Mouse (Mus musculus): ENCODE measurements around the gene Glg1. TPM values are rescaled to one million over a fixed set of nuclear protein-coding genes. Genes with fewer than 3 reads are reported as not detected.
A peak's percentile ranks its signal among the peaks of the same experiment; 100 is the strongest.
"Not testable (repeated sequence)": the region's sequence is repeated elsewhere in the genome, so short reads cannot be mapped to it uniquely, and the experiment has no call there.

Glg1 gene
- total RNA-seq, 2 experiments from 2014 or later: 97.3 to 98.3 TPM

DNA sequence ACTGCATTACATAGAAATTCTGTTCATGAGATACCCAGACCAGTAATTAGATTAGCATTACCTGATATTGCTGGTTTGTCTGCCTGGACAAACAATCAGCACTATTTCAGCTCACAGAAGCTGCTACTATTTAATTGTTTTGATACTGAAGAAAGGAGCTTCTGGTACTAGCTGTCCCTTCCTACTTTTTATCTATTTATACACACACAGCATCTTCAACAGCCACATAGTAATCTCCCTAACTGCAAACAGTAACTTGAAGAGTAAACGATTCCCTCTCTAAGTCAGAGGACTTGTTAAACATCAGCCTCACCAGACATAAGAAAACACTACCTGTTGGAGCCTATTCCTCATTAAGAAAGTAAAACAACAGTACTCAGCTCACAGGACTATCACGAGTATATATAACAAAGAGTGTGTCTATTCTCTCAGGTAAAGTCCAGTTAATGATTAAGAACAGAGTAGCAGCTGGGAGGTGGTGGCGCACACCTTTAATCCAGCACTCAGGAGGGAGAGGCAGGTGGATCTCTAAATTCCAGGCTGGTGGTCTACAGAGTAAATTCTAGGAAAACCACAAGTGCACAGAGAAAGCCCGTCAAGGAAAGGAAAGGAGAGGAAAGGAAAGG is 6.4 kb downstream of the Glg1 start:
- DNase-seq: no peak

DNA sequence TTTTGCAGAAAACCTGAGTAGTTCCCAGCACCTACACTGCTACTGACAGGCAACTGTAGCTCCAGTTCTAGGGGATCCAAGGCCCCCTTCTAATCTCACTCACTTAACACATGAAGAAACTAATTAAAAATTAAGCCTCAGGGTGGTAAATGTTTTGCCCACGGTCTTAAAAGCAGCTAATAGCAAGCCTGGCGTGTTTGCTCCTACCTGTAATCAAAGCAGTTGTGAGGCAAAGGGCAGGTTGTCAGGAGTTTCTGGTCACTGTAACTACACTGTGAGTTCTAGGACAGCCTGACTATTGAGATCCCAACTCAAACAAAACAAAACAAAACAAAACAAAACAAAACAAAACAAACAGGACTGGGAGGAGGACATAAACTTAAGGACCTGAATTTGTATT is 8.9 kb downstream of the Glg1 start:
- no peak for DNase-seq

DNA sequence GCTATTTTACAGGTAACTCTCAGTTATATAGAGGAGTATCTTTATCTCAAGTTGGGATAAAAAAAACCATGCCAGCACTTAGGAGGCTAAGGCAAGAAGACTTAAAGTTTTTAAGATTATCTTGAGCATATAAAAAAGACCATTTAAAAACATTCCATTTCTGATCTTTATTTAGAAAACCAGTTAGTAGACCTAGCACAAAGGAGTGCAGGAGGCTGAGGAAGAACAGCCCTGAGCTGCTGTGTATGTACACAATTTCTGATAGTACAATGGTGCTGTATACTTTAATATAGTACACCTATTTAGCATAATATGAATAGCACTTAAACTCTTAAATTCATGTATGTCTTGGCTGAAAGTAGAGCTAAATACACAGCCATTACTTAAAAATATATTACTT is 10.9 kb downstream of the Glg1 start:
- DNase-seq: no peak

DNA sequence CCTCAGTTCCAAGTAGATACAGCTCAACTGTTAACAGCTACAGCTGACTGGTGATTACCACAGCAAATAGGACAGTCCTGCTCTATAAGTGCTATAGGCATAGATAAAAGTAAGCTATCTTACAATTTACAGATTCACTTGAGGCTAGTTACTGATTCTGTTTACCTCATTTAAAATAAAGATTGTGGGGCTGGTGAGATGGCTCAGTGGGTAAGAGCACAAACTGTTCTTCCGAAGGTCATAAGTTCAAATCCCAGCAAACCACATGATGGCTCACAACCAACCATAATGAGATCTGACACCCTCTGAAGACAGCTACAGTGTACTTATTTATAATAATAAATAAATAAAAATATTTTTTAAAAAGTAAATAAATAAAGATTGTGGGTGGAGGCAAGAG is 12.2 kb downstream of the Glg1 start:
- DNase-seq: not testable (repeated sequence)

DNA sequence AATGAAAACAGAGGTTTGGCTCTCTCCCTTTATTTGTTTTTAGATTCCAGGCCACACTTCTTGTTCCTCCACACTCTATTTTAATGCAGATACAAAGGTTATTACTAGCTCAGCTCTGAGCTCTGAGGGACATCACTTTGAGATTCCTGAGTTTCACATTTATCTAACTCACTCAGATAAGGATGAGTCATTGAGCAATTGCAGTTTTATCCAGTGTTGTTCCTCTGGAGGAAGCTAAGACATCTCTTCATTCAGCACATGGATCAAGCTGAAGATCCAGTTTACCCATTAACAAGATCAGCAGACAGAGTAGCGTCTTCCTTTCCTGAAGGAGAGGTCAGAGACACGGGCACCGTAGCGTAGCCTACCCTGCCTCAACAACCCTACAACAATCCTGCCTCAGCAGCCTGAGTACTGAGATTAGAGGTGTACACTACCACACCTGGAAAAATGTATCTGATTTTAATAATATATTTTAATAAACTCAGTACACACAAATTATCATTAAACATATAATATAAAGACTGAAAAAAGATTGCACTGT is 12.7 kb downstream of the Glg1 start:
- no peak for DNase-seq

DNA sequence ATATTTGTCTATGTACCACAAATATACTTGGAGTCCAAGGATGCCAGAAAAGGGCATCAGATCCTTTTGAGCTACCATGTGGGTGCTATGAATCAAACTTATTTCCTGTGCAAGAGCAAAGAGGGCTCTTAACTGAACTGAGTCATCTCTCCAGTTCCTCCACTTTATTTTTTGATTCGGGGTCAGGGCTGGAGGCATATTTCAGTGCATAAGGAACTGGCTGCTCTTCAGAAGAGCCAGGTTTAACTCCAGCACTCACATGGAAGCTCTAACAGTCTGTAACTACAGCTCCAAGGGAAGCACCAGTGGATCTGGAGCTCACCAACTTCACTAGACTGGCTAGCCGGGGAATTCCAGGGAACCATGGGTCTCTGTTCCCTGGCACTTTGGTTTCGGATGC is 21.7 kb downstream of the Glg1 start:
- DNase-seq: no peak

DNA sequence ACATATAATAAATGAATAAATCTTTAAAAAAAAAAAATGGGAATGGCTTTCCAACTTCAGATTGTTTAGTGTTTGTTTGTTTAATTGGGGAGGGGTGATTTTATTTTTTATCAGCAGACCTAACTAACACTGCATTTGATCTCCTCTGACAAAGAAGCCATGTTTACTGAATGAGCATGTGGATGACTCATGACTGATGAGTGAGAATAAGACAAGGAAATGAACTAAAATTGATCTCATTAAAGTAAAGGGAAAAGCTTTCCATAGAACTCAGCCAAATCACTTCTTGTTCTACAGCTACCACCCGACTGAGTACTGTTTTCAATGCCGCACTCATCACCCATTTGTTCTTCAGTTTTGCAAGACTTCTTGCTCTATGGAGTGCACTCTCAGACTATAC is 25.3 kb downstream of the Glg1 start:
- DNase-seq: no peak

DNA sequence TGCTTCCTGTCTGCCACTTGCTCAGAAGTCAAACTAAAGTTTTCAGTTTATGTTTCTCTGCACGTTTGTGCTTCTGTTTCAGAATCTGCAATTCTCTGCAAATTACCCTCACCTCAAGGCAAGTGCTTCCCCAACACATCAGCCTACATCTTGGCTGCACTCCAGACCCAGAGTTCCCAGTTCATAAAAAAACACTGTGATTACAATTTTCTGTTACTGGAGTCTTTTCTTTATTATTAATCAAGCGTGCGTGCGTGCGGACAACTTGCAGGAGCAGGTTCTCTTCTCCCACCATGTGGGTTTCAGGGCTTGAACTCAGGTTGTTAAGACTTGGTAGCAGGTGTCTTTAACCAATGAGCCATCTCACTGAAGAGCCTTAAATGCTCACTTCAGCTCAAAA is 34.9 kb downstream of the Glg1 start:
- DNase-seq: peak; percentile 19 to 28

DNA sequence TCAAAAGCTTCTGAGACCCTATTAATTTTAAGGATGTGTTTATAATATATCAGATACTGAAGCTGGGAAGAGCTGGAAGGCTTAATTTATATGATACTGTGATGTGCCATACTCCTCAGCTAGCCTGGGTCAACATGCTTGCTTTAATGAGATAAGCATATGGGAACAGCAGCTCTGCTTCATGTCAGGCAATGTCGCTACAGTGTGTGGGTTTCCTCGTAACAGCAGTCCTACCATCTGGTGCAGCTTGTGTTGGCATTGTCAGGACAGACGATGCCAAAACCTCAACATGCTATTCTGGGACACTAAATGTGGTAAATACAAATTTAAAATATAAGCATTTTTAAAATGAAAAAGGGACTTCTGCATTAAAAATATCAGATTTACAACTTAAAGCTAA is 40.9 kb downstream of the Glg1 start:
- no peak for DNase-seq

DNA sequence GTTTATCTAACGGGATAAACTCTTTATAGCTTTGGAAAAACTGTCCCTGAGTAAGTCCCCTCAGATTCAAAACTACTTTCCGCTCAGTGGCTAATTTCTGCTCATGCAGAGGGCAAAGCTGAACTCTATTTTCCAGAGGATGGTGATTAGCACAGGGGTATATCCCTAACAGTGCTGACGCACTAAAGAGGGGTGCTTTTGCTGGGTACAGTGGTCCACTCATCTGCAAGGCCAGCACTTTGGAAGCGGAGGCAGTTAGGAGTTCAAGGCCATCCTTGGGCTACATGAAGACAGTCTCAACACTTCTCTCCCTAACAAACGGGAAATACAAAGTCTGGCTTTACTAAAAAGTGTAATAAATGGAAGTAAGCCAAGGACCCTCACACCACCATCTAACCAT is 45.6 kb downstream of the Glg1 start:
- no peak for DNase-seq

DNA sequence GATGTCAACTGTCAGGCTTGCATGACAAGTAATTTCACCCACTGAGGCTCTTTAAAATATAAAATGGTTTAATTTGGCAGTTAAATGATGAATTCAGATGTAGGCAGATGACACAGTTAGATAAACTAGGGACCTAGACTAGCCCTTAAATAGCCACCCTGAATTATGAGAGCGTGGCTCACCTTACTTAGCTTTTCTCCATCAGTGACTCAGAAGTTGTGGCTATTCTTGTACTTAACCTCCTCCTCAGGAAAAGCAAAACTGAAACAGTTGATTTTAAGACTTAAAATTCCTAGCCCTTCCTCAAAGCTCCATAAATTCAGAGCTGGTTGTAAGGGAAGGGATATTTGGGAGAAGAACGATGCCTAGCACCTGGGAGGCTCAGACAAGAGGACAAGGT is 47.8 kb downstream of the Glg1 start:
- DNase-seq: no peak

DNA sequence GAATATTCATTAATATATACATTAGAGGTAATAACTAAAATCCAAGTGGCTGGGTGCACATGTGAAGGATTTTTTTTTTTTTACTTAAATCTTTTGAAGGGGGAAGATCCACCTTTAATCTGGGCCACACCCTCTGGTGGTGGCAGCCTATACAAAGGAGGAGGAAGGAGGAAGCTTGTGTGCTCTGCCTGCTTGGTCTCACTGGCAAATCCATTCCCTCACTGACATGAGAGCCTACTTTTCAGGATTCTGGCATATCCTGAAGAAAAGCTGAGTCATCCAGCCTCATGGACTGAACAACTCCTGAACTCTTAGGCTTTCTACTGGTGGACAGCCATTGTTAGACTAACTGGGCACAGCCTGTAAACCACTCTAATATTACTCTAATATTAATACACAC is 49.1 kb downstream of the Glg1 start:
- no peak for DNase-seq

DNA sequence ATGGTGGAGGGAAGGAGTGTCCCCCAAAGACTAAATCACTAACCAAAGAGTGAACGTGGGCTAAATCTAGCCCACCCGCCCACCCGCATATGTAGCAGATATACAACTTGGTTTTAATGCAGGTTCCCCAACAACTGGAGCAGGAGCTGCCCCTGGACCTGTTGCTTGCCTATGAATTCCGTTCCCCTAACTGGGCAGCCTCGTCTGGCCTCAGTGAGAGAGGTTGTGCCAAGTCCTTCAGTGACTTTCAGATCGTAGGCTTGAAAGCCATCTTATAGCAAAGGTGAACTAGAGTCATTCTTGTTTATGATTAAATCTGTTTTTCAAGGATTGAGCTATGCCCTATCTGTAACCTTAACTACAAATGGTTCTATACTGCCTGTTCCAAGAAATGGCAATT is 52.7 kb downstream of the Glg1 start:
- DNase-seq: peak; percentile 20 to 36

DNA sequence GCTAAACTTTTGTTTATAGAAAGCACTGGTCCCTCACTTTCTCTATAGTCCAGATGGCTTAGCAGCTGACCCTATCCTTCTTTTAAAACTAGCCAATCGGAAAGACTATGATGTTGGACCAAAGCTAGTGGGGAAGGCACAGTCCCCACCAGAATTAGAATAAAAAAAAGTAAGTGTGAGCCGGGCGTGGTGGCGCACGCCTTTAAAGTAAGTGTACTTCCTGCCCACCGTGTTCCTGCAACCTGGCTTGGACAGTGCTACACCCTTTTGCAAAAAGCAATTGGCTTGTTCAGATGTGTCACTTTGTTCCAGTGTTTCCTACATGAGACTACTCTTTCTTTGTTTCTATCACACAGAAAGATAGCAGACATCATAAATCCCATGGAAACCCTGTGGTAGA is 54.0 kb downstream of the Glg1 start:
- DNase-seq: no peak

DNA sequence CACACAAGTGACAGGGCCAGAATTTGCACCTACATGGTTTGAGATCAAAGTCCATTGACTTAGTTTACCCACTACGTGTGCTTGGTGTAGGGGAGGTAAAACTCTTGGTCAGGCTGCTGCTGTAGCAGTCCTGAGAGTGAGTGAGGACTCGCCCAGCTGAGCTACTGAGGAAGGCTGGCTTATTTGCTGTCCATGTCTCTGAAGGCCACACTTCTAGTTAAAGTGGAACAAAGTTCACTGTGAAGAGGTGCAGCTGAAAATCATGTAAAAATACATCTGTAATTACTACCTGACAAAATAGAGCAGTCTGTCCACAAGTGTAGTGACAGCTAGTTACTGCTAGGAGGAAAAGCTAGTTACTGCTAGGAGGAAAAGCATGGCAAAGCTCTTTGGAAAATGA is 55.7 kb downstream of the Glg1 start:
- no peak for DNase-seq

DNA sequence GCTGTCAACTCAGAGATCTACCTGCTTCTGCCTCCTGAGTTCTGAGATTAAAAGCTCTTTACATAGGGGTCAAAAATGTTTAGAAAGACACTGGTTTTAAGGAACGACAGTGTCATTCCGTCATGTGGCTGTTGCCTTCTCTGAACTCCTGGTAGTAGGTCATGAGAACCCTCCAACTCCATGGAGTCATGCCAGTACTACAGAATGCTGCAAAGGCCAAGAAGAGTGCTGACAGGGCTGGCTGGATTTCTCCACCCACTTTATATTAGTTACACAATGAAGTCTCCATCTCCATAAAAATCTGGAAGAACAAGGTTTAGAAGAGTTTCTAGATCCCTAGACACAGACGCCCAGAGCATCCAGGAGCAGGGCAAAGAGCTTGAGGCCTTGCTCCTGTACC is 61.0 kb downstream of the Glg1 start:
- no peak for DNase-seq

DNA sequence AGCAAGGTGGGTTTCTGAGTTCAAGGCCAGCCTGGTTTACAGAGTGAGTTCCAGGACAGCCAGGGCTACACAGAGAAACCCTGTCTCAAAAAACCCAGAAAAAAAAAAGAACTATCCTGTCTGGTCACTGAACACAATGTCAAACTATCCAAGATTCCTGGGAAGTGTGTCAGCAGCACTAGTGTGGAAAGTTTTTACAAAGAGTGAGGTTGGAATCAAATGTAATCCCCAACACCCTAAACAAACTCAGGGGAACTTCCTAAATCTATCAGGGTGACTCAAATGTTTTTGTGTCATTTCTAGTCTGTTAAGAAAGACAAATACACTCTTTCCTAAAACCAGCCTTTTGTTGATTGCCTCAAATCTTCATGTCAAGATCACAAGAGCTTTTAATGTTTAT is 62.8 kb downstream of the Glg1 start:
- no peak for DNase-seq

DNA sequence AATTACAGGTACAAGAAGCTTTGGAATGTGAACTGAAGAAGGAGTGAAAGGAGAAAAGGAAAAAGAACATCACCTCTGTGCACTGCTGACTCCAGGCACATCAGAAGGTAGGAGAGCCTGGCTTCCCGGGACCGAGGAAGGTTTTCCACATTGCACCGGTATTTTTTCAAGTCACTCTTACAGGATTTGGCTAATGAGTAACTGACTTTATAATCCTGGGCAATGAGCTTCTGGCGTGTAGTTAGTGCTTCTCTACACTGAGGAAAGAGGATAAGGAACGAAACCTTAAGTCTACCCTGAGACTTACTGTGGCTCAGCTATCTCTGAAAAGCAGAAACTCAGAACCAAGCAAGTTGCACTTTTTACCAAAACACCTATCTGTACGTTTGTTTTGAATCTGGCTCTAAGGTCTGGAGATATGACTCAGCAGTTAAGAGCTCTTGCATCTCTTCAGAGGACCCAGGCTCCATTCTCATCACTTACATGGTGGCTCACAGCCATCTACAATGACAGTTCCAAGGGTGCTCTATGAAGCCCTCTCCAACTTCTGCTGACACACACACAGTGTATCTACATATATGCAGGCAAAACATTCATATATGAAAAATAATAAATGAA is 70.3 kb downstream of the Glg1 start:
- no peak for DNase-seq

DNA sequence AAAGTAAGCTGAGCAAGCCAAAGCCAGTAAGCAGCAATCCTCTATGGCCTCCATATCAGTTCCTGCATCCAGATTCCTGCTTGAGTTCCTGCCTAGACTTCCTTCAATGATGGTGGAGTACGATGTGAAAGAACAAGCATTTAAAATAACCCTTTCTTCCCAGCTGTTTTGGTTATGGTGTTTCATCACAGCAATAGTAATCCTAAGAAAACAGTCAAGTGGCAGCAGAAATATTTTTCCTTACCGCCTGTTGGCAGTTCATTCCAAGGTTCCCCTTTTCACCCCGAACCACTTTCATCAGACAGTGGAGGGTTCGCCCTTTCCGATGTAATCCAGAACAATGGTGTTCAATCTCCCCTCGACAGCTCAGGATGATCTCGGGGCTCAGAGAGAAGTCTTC is 71.5 kb downstream of the Glg1 start:
- DNase-seq: no peak

DNA sequence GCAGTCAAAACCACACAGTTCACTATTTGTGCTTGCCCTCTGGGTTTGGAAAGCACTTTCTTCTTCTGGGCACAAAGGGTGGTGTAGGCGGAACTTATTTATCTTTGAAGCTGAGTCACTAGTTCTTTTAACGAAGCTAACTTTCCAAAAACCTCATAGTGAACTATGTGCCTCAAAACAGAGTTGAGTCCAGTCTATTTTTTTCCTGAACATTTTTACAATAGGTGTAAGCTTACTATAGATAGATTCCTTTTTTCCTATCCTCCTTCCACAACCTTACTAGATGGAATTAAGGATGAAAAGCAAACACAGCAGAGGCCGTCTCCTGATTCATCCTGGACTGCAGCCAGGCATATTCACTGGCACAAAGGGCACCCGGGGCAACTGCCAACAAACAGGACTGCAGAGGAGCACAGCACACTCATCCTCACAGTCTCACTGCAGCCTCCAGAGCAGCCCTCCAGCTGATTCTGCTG is 73.5 kb downstream of the Glg1 start:
- peak; percentile 73 to 83 for DNase-seq

DNA sequence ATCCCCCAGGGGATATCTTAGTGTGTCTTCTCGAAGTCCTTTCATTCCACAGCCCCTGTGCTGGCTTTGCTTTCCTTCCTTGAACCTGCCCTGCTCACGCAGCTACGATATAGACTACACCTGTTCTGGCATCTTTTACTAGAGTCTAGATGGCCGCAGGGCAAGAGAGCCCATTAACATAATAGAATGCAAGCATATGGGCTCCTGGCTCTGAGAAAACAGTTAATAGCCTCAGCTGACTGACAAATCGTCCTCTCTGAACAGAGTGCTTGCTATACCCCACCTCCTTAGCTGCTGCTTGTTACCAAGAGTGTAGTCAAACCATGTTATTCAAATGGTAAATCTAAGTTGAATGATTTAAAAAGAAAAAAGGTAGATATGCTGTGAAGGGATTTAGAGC is 87.4 kb downstream of the Glg1 start:
- DNase-seq: no peak

DNA sequence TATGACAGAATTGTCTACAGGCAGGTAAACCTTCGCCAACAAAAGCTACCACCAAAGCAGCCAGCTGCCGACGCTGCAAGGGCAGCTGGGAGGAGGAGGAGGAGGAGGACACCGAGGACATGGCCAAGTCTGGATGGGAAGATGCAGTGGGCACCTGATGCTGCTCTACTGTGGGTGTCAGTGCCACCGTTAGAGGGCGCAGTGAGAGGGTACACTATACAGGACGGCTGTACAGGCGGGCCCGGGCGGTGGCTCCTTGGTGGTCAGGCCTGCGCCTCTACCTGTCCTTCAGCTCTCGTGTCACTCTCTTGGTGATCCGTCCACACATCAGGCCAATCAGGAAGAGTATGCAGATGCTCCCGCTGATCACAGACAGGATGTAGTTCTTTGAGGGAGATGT is 101.4 kb downstream of the Glg1 start:
- DNase-seq: peak; percentile 37 to 63

DNA sequence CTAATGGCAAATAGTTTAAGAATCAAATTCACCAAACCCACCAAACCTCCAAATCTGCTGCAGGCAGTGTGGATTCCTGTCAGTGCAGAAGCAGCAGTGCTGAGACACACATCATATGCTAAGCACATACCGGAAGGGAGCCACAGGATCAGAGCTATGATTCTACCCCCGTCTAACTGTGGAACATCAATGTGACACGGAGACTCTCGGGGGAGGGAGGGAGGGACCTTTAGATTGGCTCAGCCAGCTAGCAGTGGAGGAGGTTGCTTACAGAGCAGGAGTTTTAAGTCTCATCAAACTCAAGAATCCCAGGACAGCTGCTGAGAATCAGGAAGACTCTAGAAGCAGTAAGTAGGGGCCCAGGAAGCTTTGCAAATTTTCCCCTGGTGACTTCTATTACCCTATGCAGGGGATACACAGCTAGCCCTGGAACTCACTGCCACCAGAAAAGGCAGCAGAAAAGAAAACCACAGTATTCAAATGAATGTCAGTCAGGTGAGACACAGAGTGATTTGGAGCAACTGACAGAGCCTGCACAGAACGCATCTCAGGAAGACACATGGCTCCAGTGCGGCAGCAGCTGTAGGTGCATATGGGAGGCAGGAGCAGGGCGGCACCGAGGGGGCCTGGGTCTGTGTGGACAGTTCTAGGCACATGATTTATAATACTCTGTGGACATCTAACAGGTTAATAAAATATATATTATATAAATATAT is 103.1 kb downstream of the Glg1 start:
- DNase-seq: no peak
